Mouse (Mus musculus) neural tube, embryonic 11.5 days (tissue): Measurements from ENCODE around the gene Smarcd3. TPM values are rescaled to one million over a fixed set of nuclear protein-coding genes. Genes with fewer than 3 reads are reported as not detected.

Experiments used
- ATAC-seq: fragments of 200-750 bp; cut with Nextera tagmentation; 2 replicates; pipeline ENCODE4 v1.8.0; 2017; ENCODE audit warnings: moderate number of reproducible peaks, mild to moderate bottlenecking, moderate TSS enrichment, moderate library complexity; ENCODE audit not compliant: insufficient read depth, low FRiP score, low TSS enrichment
- DNase-seq: peaks from one replicate; pipeline ENCODE4 v3.0.0-alpha.2; 2015; ENCODE audit warnings: low spot score
- H3K27ac ChIP-seq: fragments of 300-500 bp; sonication (generic); 2 replicates; pipeline ENCODE4 v1.5.1; 2014; ENCODE audit warnings: low read depth, mild to moderate bottlenecking, low read length
- H3K27me3 ChIP-seq: fragments of 300-500 bp; sonication (generic); 2 replicates; pipeline ENCODE4 v1.6.1; 2014; ENCODE audit warnings: mild to moderate bottlenecking, low read length, mixed read lengths; ENCODE audit not compliant: control insufficient read depth, insufficient read depth
- H3K36me3 ChIP-seq: fragments of 300-500 bp; sonication (generic); 2 replicates; pipeline ENCODE4 v1.6.1; 2014; ENCODE audit warnings: mild to moderate bottlenecking, low read length, moderate library complexity, mixed read lengths; ENCODE audit not compliant: control insufficient read depth, insufficient read depth
- H3K4me1 ChIP-seq: fragments of 300-500 bp; sonication (generic); 2 replicates; pipeline ENCODE4 v1.6.1; 2014; ENCODE audit warnings: low read length, mixed read lengths; ENCODE audit not compliant: control insufficient read depth, insufficient read depth
- H3K4me2 ChIP-seq: fragments of 300-500 bp; sonication (generic); 2 replicates; pipeline ENCODE4 v1.6.1; 2014; ENCODE audit warnings: low read depth, mild to moderate bottlenecking, moderate library complexity
- H3K4me3 ChIP-seq: fragments of 300-500 bp; sonication (generic); 2 replicates; pipeline ENCODE4 v1.5.1; 2014; ENCODE audit warnings: low read depth, low read length
- H3K9ac ChIP-seq: fragments of 300-500 bp; sonication (generic); 2 replicates; pipeline ENCODE4 v1.6.1; 2014; ENCODE audit warnings: mild to moderate bottlenecking, low read length
- H3K9me3 ChIP-seq: fragments of 300-500 bp; sonication (generic); 2 replicates; pipeline ENCODE4 v1.6.1; 2016; ENCODE audit warnings: low read length; ENCODE audit not compliant: control insufficient read depth
- WGBS: fragments of 180-500 bp; shearing (Covaris S2); extraction: QIAGEN DNeasy Blood & Tissue Kit; methylation state at CpG from one replicate; pipeline ENCODE4 v1.1.7; 2014; 5-methylcytosine and 5-hydroxymethylcytosine counted together
- polyA plus RNA-seq: library from polyadenylated mRNA; unstranded; fragments of >200 nt; fragmentation: Nextera tagmentation; extraction: Ambion mirVana; gene quantifications from 2 replicates; pipeline ENCODE4 v1.2.1, GENCODE M21; 2014

Smarcd3 gene
- polyA plus RNA-seq, 1 experiment from 2014 or later = 49.3 TPM

- 56% methylated on average over 7 of the region's 7 CpGs for WGBS
- Histone ChIP-seq H3K4me1 (peaks cover 5% of the 10 kb centered on the region; the same call in 1 of the 2 replicates), H3K9ac (no peak overlapping the region), H3K36me3 (no peaks in the 10 kb centered on the region), H3K27ac (no peak overlapping the region), H3K27me3 (no peaks in the 10 kb centered on the region), H3K4me2 (no peak overlapping the region), H3K4me3 (no peak overlapping the region), H3K9me3 (no peaks in the 10 kb centered on the region)
- DNase-seq (no peak), ATAC-seq (no peak)
Measured at GRCm38 (mm10) chr5:24611366-24612301, 12.6 kb downstream of the Smarcd3 start.

GRCm38 (mm10) chr5:24609388-24609787, 14.8 kb downstream of the Smarcd3 start:
- no peak overlapping the region for H3K9ac ChIP-seq
- no peaks in the 10 kb centered on the region for H3K9me3 ChIP-seq
- H3K36me3 ChIP-seq = no peaks in the 10 kb centered on the region
- no peak for DNase-seq
- H3K27ac ChIP-seq = no peak overlapping the region
- no peak for ATAC-seq
- no peaks in the 10 kb centered on the region for H3K27me3 ChIP-seq
- peaks cover 20% of the 10 kb centered on the region for H3K4me1 ChIP-seq
- 44% methylated on average over 5 of the region's 5 CpGs for WGBS
- no peak overlapping the region for H3K4me3 ChIP-seq
- no peak overlapping the region for H3K4me2 ChIP-seq

GRCm38 (mm10) chr5:24605980-24606665, 18.1 kb downstream of the Smarcd3 start:
- peak overlapping the region; percentile 97 for H3K27ac ChIP-seq
- WGBS = 14% methylated on average over 14 of the region's 14 CpGs
- peak overlapping the region; percentile 10; the same call in 1 of the 2 replicates for H3K4me3 ChIP-seq
- DNase-seq (no peak), ATAC-seq (no peak)
- H3K4me1 ChIP-seq = peaks cover 47% of the 10 kb centered on the region
- no peaks in the 10 kb centered on the region for H3K9me3 ChIP-seq
- no peaks in the 10 kb centered on the region for H3K36me3 ChIP-seq
- peak overlapping the region; percentile 70 for H3K4me2 ChIP-seq
- no peaks in the 10 kb centered on the region for H3K27me3 ChIP-seq
- H3K9ac ChIP-seq = peak overlapping the region; percentile 84

- H3K27ac ChIP-seq = peak overlapping the region; percentile 97
- no peaks in the 10 kb centered on the region for H3K27me3 ChIP-seq
- H3K4me3 ChIP-seq = peak overlapping the region; percentile 51
- H3K4me1 ChIP-seq = peaks cover 53% of the 10 kb centered on the region
- H3K9ac ChIP-seq = peak overlapping the region; percentile 84
- H3K9me3 ChIP-seq = no peaks in the 10 kb centered on the region
- ATAC-seq (no peak), DNase-seq (peak; percentile 44)
- H3K36me3 ChIP-seq = no peaks in the 10 kb centered on the region
- H3K4me2 ChIP-seq = peak overlapping the region; percentile 70
- 7% methylated on average over 6 of the region's 6 CpGs for WGBS
Measured at GRCm38 (mm10) chr5:24605321-24605979, 18.8 kb downstream of the Smarcd3 start.

GRCm38 (mm10) chr5:24604656-24605100, 19.5 kb downstream of the Smarcd3 start:
- WGBS = 0% methylated on average over 45 of the region's 46 CpGs
- peak; percentile 67 for ATAC-seq

GRCm38 (mm10) chr5:24604080-24604655, 20.0 kb downstream of the Smarcd3 start:
- Histone ChIP-seq H3K4me3 (peak overlapping the region; percentile 51), H3K27me3 (peaks cover 5% of the 10 kb centered on the region; the same call in 1 of the 2 replicates), H3K4me1 (peaks cover 58% of the 10 kb centered on the region), H3K36me3 (no peaks in the 10 kb centered on the region), H3K9ac (peak overlapping the region; percentile 84), H3K27ac (peak overlapping the region; percentile 97), H3K4me2 (peak overlapping the region; percentile 70), H3K9me3 (no peaks in the 10 kb centered on the region)
- ATAC-seq = peak; percentile 8; the same call in 1 of the 2 replicates
- 14% methylated on average over 12 of the region's 12 CpGs for WGBS
- DNase-seq = no peak

More at GRCm38 (mm10) chr5:24604656-24605100, 19.5 kb downstream of the Smarcd3 start:
- H3K9me3 ChIP-seq = no peaks in the 10 kb centered on the region
- H3K27ac ChIP-seq = peak overlapping the region; percentile 97
- H3K4me1 ChIP-seq = peaks cover 56% of the 10 kb centered on the region
- peak; percentile 91 for DNase-seq
- H3K27me3 ChIP-seq = peaks cover 2% of the 10 kb centered on the region; the same call in 1 of the 2 replicates
- H3K4me3 ChIP-seq = peak overlapping the region; percentile 51
- no peaks in the 10 kb centered on the region for H3K36me3 ChIP-seq
- peak overlapping the region; percentile 70 for H3K4me2 ChIP-seq
- H3K9ac ChIP-seq = peak overlapping the region; percentile 84

- DNase-seq = no peak
- Histone ChIP-seq H3K36me3 (no peaks in the 10 kb centered on the region), H3K9ac (peak overlapping the region; percentile 84), H3K4me1 (peaks cover 63% of the 10 kb centered on the region), H3K27ac (peak overlapping the region; percentile 97), H3K27me3 (peaks cover 7% of the 10 kb centered on the region; the same call in 1 of the 2 replicates), H3K4me2 (peak overlapping the region; percentile 84), H3K9me3 (no peaks in the 10 kb centered on the region), H3K4me3 (no peak overlapping the region)
- no peak for ATAC-seq
- WGBS = 53% methylated on average over 8 of the region's 8 CpGs
Measured at GRCm38 (mm10) chr5:24603431-24604010, 20.7 kb downstream of the Smarcd3 start.
